Mouse (Mus musculus) thymus, postnatal 0 days (tissue): Measurements from ENCODE around the gene Vmn1r112. TPM values are rescaled to one million over a fixed set of nuclear protein-coding genes. Genes with fewer than 3 reads are reported as not detected.
"Not testable (repeated sequence)": the region's sequence is repeated elsewhere in the genome, so short reads cannot be mapped to it uniquely, and the experiment has no call there.

Experiments used
- DNase-seq: peaks from one replicate; pipeline ENCODE4 v3.0.0-alpha.2; 2015; ENCODE audit warnings: low spot score
- polyA plus RNA-seq: library from polyadenylated mRNA; unstranded; fragments of >200 nt; fragmentation: Nextera tagmentation; extraction: Ambion mirVana; gene quantifications from 2 replicates; pipeline ENCODE4 v1.2.1, GENCODE M21; 2015

Vmn1r112 gene
- polyA plus RNA-seq: not detected in 2 replicates

GRCm38 (mm10) chr7:20770885-20771284 is at the start of gene Vmn1r112:
Gene Vmn1r112 (plus strand): TSS chr7:20771185.
- not testable (repeated sequence) for DNase-seq

GRCm38 (mm10) chr7:20730524-20730923 is 40.5 kb upstream of the Vmn1r112 start, which contains the start of gene Gm10668:
Gene Gm10668 (minus strand): TSS chr7:20730624.
- not testable (repeated sequence) for DNase-seq

GRCm38 (mm10) chr7:20786985-20787384 is 16.0 kb downstream of the Vmn1r112 start, which contains the start of gene Vmn1r113:
Gene Vmn1r113 (plus strand): TSS chr7:20787285.
- DNase-seq: not testable (repeated sequence)

- not testable (repeated sequence) for DNase-seq
These were observed 41.1 kb downstream of the Vmn1r112 start, which contains the start of gene Vmn1r114 for GRCm38 (mm10) chr7:20812086-20812485. Gene Vmn1r114 (minus strand): TSS chr7:20812186.

Other genes starting within 250 kb of the Vmn1r112 start
- not detected in 2 replicates for gene Vmn1r104, start 237.3 kb upstream of the Vmn1r112 start, polyA plus RNA-seq
- gene Gm5726, start 225.4 kb upstream of the Vmn1r112 start, polyA plus RNA-seq: not detected in 2 replicates
- not detected in 2 replicates for gene Gm4141, start 194.9 kb upstream of the Vmn1r112 start, polyA plus RNA-seq
- not detected in 2 replicates for gene Gm4513, start 172.2 kb upstream of the Vmn1r112 start, polyA plus RNA-seq
- gene Vmn1r107, start 102.3 kb upstream of the Vmn1r112 start, polyA plus RNA-seq: not detected in 2 replicates
- not detected in 2 replicates for gene Vmn1r111, start 68.0 kb upstream of the Vmn1r112 start, polyA plus RNA-seq
- gene Gm10668, start 40.6 kb upstream of the Vmn1r112 start, polyA plus RNA-seq: not detected in 2 replicates
- not detected in 2 replicates for gene Vmn1r113, start 16.1 kb downstream of the Vmn1r112 start, polyA plus RNA-seq
- gene Vmn1r114, start 41.0 kb downstream of the Vmn1r112 start, polyA plus RNA-seq: not detected in 2 replicates
- gene Vmn1r115, start 73.8 kb downstream of the Vmn1r112 start, polyA plus RNA-seq: not detected in 2 replicates
- not detected in 2 replicates for gene Vmn1r116, start 101.1 kb downstream of the Vmn1r112 start, polyA plus RNA-seq
- gene Vmn1r117, start 112.9 kb downstream of the Vmn1r112 start, polyA plus RNA-seq: not detected in 2 replicates
- not detected in 2 replicates for gene Vmn1r118, start 141.2 kb downstream of the Vmn1r112 start, polyA plus RNA-seq
- not detected in 2 replicates for gene Vmn1r119, start 241.3 kb downstream of the Vmn1r112 start, polyA plus RNA-seq